Mouse (Mus musculus) erythroblast, embryonic 14.5 days (primary cell): Measurements from ENCODE around the gene Olfr814.
"Not testable (repeated sequence)": the region's sequence is repeated elsewhere in the genome, so short reads cannot be mapped to it uniquely, and the experiment has no call there.

Experiments used
- GATA1 ChIP-seq: IDR thresholded peaks from 2 replicates; pipeline ENCODE4 v1.6.1; 2012; ENCODE audit warnings: low read length, inconsistent platforms, mixed read lengths
- TAL1 ChIP-seq: IDR thresholded peaks from 3 replicates; pipeline ENCODE4 v1.6.1; 2012; ENCODE audit warnings: low read length, inconsistent platforms, mixed read lengths

GRCm38 (mm10) chr10:129905767-129906166 is 26.1 kb upstream of the Olfr814 start, which contains the start of gene Olfr815:
- TF ChIP-seq TAL1, GATA1: not testable (repeated sequence)
